ENCODE assay signal across 8 mouse cellular contexts in the genomic region with DNA sequence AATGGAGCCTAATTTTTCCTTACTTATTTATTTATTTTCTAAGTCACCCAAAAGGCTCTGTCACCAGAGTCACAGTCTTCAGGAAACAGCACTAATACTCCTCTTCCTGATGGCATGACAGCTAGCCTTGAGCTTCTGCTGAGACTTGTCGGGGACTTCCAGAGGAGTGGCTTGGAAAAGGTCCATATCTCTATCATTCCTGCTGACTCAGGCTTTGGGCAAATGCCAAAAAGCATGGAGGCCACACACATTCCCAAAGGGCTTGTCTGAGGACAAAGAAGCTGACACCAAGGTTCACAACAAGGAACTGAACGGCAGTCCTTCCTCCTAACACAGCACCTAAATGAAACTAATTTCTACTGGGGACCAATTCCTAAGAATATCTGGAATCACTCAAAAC.
DNase-seq lines count a peak whose midpoint lies in the region; ATAC-seq lines count a peak whose summit lies in the region.
"Had no signal": no experiment of that assay in that cellular context is flagged by ENCODE, and none has a peak within 500 bp of the region (broad histone marks: within the 10 kb centered on the region; RNA-seq: fewer than 3 reads in every experiment).

No protein-coding gene starts in this region.

- H3K27me3 ChIP-seq in heart, embryonic 12.5 days (replicated peaks), result no peaks in the 10 kb centered on the region

- no peak overlapping the region for H3K9ac ChIP-seq in heart, embryonic 12.5 days

- H3K4me3 ChIP-seq in heart, embryonic 12.5 days, result no peak overlapping the region

- no peaks in the 10 kb centered on the region for H3K9me3 ChIP-seq in heart, embryonic 12.5 days (replicated peaks)

- WGBS in heart, embryonic 12.5 days, result 11% methylated on average over 2 of the region's 2 CpGs

- no peak overlapping the region for H3K4me2 ChIP-seq in heart, embryonic 12.5 days

- DNase-seq in 3T3-L1 (ENCODE audit: low read depth, low spot score), result peak; percentile 23
- peak; percentile 82 for DNase-seq in Muller cell, postnatal 12 days (ENCODE audit: inconsistent ontology term)
- peak; percentile 68 to 78 for DNase-seq in kidney, postnatal 4 days
- no peak for DNase-seq in layer of hippocampus, postnatal 36 days
- DNase-seq in frontal cortex, postnatal 36 days (ENCODE audit: low spot score in 2 of 2), result no peak
- DNase-seq: thymus, postnatal 36 days had no signal

- peak overlapping the region; percentile 25; the same call in 1 of the 2 replicates for H3K27ac ChIP-seq in heart, embryonic 12.5 days (ENCODE audit: poor library complexity, severe bottlenecking)

- H3K36me3 ChIP-seq in heart, embryonic 12.5 days, result no peaks in the 10 kb centered on the region

- ATAC-seq in heart, embryonic 12.5 days (ENCODE audit: insufficient number of reproducible peaks, low FRiP score), result peak; percentile 78
- ATAC-seq in inflammation-experienced regulatory T-cells, adult 6 months, result no peak

- H3K4me1 ChIP-seq in heart, embryonic 12.5 days (replicated peaks), result peaks cover 14% of the 10 kb centered on the region; the same call in 1 of the 2 replicates

Comparison
In these comparisons a context has a peak if more than half of its experiments do, and no peak if none do; other contexts are left out.
1. DNase-seq: peak in 3T3-L1 (single experiment), Muller cell, postnatal 12 days (single experiment) and kidney, postnatal 4 days (2 of 2); none in layer of hippocampus, postnatal 36 days (0 of 2) and frontal cortex, postnatal 36 days (0 of 2).